Mouse (Mus musculus): ENCODE measurements at regions not wholly inside any gene's neighbourhood (a gene's known extent, or its start where the extent isn't known, plus 50 kb on each side); places are given as distances from the start of the nearest gene placed in this dataset.

DNA sequence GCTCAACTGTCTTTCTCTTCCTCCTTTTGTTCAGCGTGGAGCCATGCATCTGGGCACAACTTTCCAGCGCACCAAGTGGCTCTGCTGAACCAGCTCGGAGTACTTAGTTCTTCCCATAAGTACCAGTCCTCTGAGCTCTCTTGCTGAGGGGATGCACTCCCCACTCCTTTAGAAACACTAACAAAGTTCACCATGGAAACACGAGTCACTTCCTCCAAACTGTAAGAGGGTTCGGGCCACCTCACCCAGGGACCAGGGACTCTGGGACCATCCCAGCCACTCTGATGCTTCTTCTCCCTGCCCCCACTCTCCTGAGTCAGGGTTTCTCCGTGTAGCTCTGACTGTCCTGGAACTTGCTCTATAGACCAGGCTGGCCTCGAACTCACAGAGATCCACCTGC is 107.0 kb upstream of the 1700021F07Rik start:
- TF ChIP-seq CTCF (IDR thresholded peaks at IDR 0.05) = no peak
- no peak for TF ChIP-seq POLR2A (IDR thresholded peaks at IDR 0.05; ENCODE audit: insufficient read depth, low read depth, low read length)
- no peak for TF ChIP-seq EP300 (IDR thresholded peaks at IDR 0.05; ENCODE audit: insufficient read depth, low read depth, low read length)
